Mouse (Mus musculus) ovary, postnatal 10 days (tissue): ENCODE measurements around the gene Camsap2.

Source experiments
- DNase-seq: peaks from one replicate; pipeline ENCODE4 v3.0.0; 2022; ENCODE audit warnings: low spot score

Gene Camsap2

DNA sequence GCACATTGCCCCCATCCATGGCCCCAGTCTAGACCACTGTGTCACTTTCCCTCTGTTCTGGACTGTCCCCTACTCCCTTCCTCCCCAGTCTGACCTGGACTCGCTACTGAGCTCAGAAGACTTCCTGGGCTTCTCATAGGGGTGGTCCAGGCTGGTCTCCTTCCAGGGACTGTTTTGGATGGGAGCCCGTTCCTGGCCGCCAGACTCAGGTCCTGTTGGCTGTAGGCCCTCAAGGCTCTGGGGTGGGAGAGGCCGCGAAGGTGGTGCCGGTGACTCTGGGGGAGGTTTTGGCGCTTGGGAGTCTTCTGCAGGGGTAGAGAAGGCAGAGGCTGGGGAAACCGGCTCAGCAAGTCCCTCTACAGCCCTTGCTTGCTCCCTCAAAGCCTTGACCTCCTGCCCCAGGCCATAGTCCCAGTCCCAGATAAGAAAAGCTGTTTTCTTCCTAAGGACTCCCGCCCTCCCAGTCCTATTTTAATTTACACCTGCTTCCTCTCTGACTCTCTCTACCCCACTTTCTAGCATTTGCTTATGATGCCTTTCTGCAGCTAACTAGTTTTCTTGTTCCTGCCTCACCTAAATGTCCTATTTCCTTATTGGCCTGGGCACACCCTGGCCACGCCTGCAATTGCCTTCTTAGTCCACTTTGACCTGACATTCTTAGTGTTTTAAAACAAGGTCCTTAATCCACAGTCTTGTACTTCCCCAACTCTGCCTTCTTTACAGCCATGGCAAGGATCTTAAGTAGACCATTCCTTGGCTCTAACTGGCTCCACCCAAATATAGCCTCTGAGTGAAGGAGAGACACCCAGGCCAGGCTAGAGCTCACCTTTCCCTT lies 125.7 kb downstream of the Camsap2 start:
- DNase-seq: no peak
